Mouse (Mus musculus) MEL (cell line): Measurements from ENCODE around the gene Gbp9. TPM values are rescaled to one million over a fixed set of nuclear protein-coding genes. Genes with fewer than 3 reads are reported as not detected.
"Not testable (repeated sequence)": the region's sequence is repeated elsewhere in the genome, so short reads cannot be mapped to it uniquely, and the experiment has no call there.

Experiments
- DNase-seq: peaks from one replicate; pipeline ENCODE4 v3.0.0; 2011; ENCODE audit warnings: low read depth, low spot score
- H3K27ac ChIP-seq: 2 replicates; pipeline ENCODE4 v1.5.1; 2012; ENCODE audit warnings: low read depth, mild to moderate bottlenecking, control low read depth, low read length, moderate library complexity; ENCODE audit not compliant: control insufficient read depth
- H3K27me3 ChIP-seq, 2 experiments: fragments of 150-350 bp in 1 of 2; sonication (generic) in 1 of 2; 2 replicates each; pipeline ENCODE4 v1.6.1; 2012; ENCODE audit warnings: low read length in 2 of 2, mild to moderate bottlenecking in 2 of 2, improper control_type of control experiment in 1 of 2, moderate library complexity in 1 of 2; ENCODE audit not compliant: insufficient read depth in 2 of 2, control insufficient read depth in 1 of 2
- H3K36me3 ChIP-seq, 2 experiments: 2 replicates each; pipeline ENCODE4 v1.6.1; 2012 to 2014; ENCODE audit warnings: low read length in 2 of 2, improper control_type of control experiment in 1 of 2, inconsistent platforms in 1 of 2, mild to moderate bottlenecking in 1 of 2; ENCODE audit not compliant: insufficient read depth in 2 of 2, control insufficient read depth in 1 of 2
- H3K4me1 ChIP-seq, 2 experiments: fragments of 150-350 bp in 1 of 2; sonication (generic) in 1 of 2; 2 replicates each; pipeline ENCODE4 v1.6.1; 2012; ENCODE audit warnings: low read length in 2 of 2, improper control_type of control experiment in 1 of 2, mild to moderate bottlenecking in 1 of 2; ENCODE audit not compliant: insufficient read depth in 2 of 2, control insufficient read depth in 1 of 2
- H3K4me3 ChIP-seq, 2 experiments: fragments of 150-350 bp in 1 of 2; sonication (generic) in 1 of 2; 2 replicates each; pipeline ENCODE4 v1.5.1; 2012; ENCODE audit warnings: low read depth in 2 of 2, low read length in 2 of 2, mild to moderate bottlenecking in 2 of 2, moderate library complexity in 2 of 2, control low read depth in 1 of 2, improper control_type of control experiment in 1 of 2; ENCODE audit not compliant: control insufficient read depth in 1 of 2, insufficient read depth in 1 of 2
- H3K79me2 ChIP-seq: 2 replicates; pipeline ENCODE4 v1.6.1; 2012; ENCODE audit warnings: mild to moderate bottlenecking, low read length, moderate library complexity; ENCODE audit not compliant: control insufficient read depth, poor library complexity, insufficient read depth
- H3K9ac ChIP-seq: 2 replicates; pipeline ENCODE4 v1.6.1; 2012; ENCODE audit warnings: low read depth, mild to moderate bottlenecking, control low read depth, low read length, moderate library complexity; ENCODE audit not compliant: control insufficient read depth, poor library complexity, severe bottlenecking
- H3K9me3 ChIP-seq: fragments of 150-350 bp; sonication (generic); replicated peaks from 2 replicates; pipeline ENCODE4 v1.6.1; 2012; ENCODE audit warnings: mild to moderate bottlenecking, low read length, improper control_type of control experiment, moderate library complexity; ENCODE audit not compliant: insufficient read depth
- BHLHE40 ChIP-seq: IDR thresholded peaks from 2 replicates; pipeline ENCODE4 v1.6.1; 2012; ENCODE audit warnings: low read depth, mild to moderate bottlenecking, inconsistent platforms, low read length, improper control_type of control experiment, borderline replicate concordance
- CHD1 ChIP-seq: IDR thresholded peaks from 2 replicates; pipeline ENCODE4 v1.6.1; 2012; ENCODE audit warnings: low read depth, mild to moderate bottlenecking, inconsistent platforms, low read length, improper control_type of control experiment
- CHD2 ChIP-seq: IDR thresholded peaks from 2 replicates; pipeline ENCODE4 v1.6.1; 2011; ENCODE audit warnings: low read length, improper control_type of control experiment
- EP300 ChIP-seq, 2 experiments: IDR thresholded peaks; 2 replicates each; pipeline ENCODE4 v1.6.1; 2011; ENCODE audit warnings: improper control_type of control experiment in 2 of 2, low read length in 2 of 2, low read depth in 1 of 2, mild to moderate bottlenecking in 1 of 2
- GATA1 ChIP-seq: IDR thresholded peaks from 2 replicates; pipeline ENCODE4 v1.6.1; 2011; ENCODE audit warnings: low read depth, low read length, improper control_type of control experiment
- HCFC1 ChIP-seq: IDR thresholded peaks from 2 replicates; pipeline ENCODE4 v1.6.1; 2012; ENCODE audit warnings: low read depth, mild to moderate bottlenecking, inconsistent platforms, low read length, improper control_type of control experiment, moderate library complexity
- MAFK ChIP-seq: IDR thresholded peaks from 2 replicates; pipeline ENCODE4 v1.6.1; 2011; ENCODE audit warnings: low read depth, mild to moderate bottlenecking, low read length, improper control_type of control experiment, borderline replicate concordance
- MAX ChIP-seq: IDR thresholded peaks from 2 replicates; pipeline ENCODE4 v1.6.1; 2011; ENCODE audit warnings: low read length, improper control_type of control experiment
- MAZ ChIP-seq: IDR thresholded peaks from 2 replicates; pipeline ENCODE4 v1.6.1; 2012; ENCODE audit warnings: low read depth, mild to moderate bottlenecking, inconsistent platforms, low read length, improper control_type of control experiment
- MEF2A ChIP-seq: IDR thresholded peaks from 2 replicates; pipeline ENCODE4 v1.6.1; 2014; ENCODE audit warnings: low read depth, mild to moderate bottlenecking, inconsistent platforms, low read length, improper control_type of control experiment; ENCODE audit not compliant: poor library complexity, insufficient replicate concordance, severe bottlenecking; ENCODE audit errors: extremely low read depth
- MYB ChIP-seq: IDR thresholded peaks from 2 replicates; pipeline ENCODE4 v1.6.1; 2011; ENCODE audit warnings: mild to moderate bottlenecking, low read depth, low read length, improper control_type of control experiment
- MYC ChIP-seq: IDR thresholded peaks from 2 replicates; pipeline ENCODE4 v1.6.1; 2011; ENCODE audit warnings: low read depth, mild to moderate bottlenecking, low read length, improper control_type of control experiment, moderate library complexity
- NRF1 ChIP-seq: IDR thresholded peaks from 2 replicates; pipeline ENCODE4 v1.6.1; 2014; ENCODE audit warnings: low read depth, mild to moderate bottlenecking, inconsistent platforms, low read length, improper control_type of control experiment, moderate library complexity; ENCODE audit not compliant: poor library complexity, insufficient read depth, severe bottlenecking
- POLR2A ChIP-seq, 2 experiments: IDR thresholded peaks; 2 replicates each; pipeline ENCODE4 v1.6.1; 2011 to 2012; ENCODE audit warnings: low read length in 2 of 2, mild to moderate bottlenecking in 2 of 2, control low read depth in 1 of 2, improper control_type of control experiment in 1 of 2, low read depth in 1 of 2, moderate library complexity in 1 of 2; ENCODE audit not compliant: control insufficient read depth in 1 of 2, insufficient read depth in 1 of 2, poor library complexity in 1 of 2
- POLR2AphosphoS2 ChIP-seq: IDR thresholded peaks from 2 replicates; pipeline ENCODE4 v1.6.1; 2011; ENCODE audit warnings: low read length, improper control_type of control experiment
- RAD21 ChIP-seq: IDR thresholded peaks from 2 replicates; pipeline ENCODE4 v1.6.1; 2011; ENCODE audit warnings: mild to moderate bottlenecking, low read depth, low read length, improper control_type of control experiment
- RCOR1 ChIP-seq: IDR thresholded peaks from 2 replicates; pipeline ENCODE4 v1.6.1; 2012; ENCODE audit warnings: low read depth, mild to moderate bottlenecking, inconsistent platforms, low read length, improper control_type of control experiment
- SMC3 ChIP-seq: IDR thresholded peaks from 2 replicates; pipeline ENCODE4 v1.6.1; 2011; ENCODE audit warnings: low read depth, low read length, improper control_type of control experiment
- TCF12 ChIP-seq: IDR thresholded peaks from 2 replicates; pipeline ENCODE4 v1.6.1; 2014; ENCODE audit warnings: low read depth, mild to moderate bottlenecking, inconsistent platforms, low read length, improper control_type of control experiment, moderate library complexity
- UBTF ChIP-seq: IDR thresholded peaks from 2 replicates; pipeline ENCODE4 v1.6.1; 2012; ENCODE audit warnings: low read depth, mild to moderate bottlenecking, inconsistent platforms, low read length, improper control_type of control experiment, moderate library complexity, borderline replicate concordance; ENCODE audit not compliant: insufficient read depth
- USF2 ChIP-seq, 2 experiments: IDR thresholded peaks; 2 replicates each; pipeline ENCODE4 v1.6.1; 2011 to 2012; ENCODE audit warnings: improper control_type of control experiment in 2 of 2, low read length in 2 of 2, borderline replicate concordance in 1 of 2, inconsistent platforms in 1 of 2, low read depth in 1 of 2, mild to moderate bottlenecking in 1 of 2; ENCODE audit not compliant: insufficient read depth in 1 of 2
- ZKSCAN1 ChIP-seq: IDR thresholded peaks from 2 replicates; pipeline ENCODE4 v1.6.1; 2012; ENCODE audit warnings: low read depth, mild to moderate bottlenecking, inconsistent platforms, low read length, improper control_type of control experiment, moderate library complexity
- ZMIZ1 ChIP-seq: IDR thresholded peaks from 2 replicates; pipeline ENCODE4 v1.6.1; 2012; ENCODE audit warnings: low read depth, mild to moderate bottlenecking, inconsistent platforms, low read length, improper control_type of control experiment, moderate library complexity
- ZNF384 ChIP-seq: IDR thresholded peaks from 2 replicates; pipeline ENCODE4 v1.6.1; 2012; ENCODE audit warnings: low read depth, mild to moderate bottlenecking, inconsistent platforms, low read length, improper control_type of control experiment
- polyA plus RNA-seq, 2 experiments: library from polyadenylated mRNA; stranded (reverse) in 1 of 2; unstranded in 1 of 2; fragments of >175 nt in 1 of 2; fragments of >200 nt in 1 of 2; gene quantifications; 2 replicates each; pipeline versions ENCODE4 v1.2.1 to v1.2.4; 2012; ENCODE audit warnings: low replicate concordance in 2 of 2, low read depth in 1 of 2; ENCODE audit not compliant: insufficient read length in 2 of 2, insufficient read depth in 1 of 2, missing spikeins in 1 of 2
- total RNA-seq: library from RNA; depleted of rRNA; stranded (reverse); fragments of 300-350 nt; gene quantifications from 2 replicates; pipeline ENCODE4 v1.2.3, GENCODE M21; 2012

Gene Gbp9
- total and polyA plus RNA-seq, 3 experiments, result 0.10 to 0.19 TPM; not detected in 1

DNA sequence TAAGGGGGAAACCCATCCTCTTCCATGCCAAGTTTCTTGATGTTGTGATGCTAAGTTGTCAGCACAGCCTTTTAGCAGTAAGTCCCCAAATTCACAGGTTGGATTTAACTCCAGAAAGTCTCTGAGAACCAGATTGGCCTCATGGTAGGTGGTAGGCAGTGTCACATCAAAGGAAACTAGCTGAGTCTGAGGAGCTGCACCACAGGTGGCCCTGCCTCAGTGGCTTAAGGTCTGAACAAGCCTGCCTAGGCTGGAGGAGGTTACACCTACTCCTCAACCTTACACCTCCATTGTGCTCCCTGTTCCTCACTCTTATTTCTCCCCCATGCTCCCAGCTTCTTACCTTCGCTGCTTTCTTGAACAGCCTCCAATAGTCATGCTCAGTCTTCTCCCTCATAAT is 76.0 kb downstream of the Gbp9 start:
- DNase-seq, result no peak
- H3K79me2 ChIP-seq, result no peaks in the 10 kb centered on the region
- no peak overlapping the region for H3K4me3 ChIP-seq
- no peaks in the 10 kb centered on the region for H3K36me3 ChIP-seq
- H3K27ac ChIP-seq, result no peak overlapping the region
- H3K9ac ChIP-seq, result no peak overlapping the region
- H3K9me3 ChIP-seq, result no peaks in the 10 kb centered on the region
- H3K4me1 ChIP-seq, result no peaks in the 10 kb centered on the region
- TF ChIP-seq SMC3 (no peak), MAFK (no peak), GATA1 (no peak), RAD21 (no peak), NRF1 (no peak), BHLHE40 (no peak), MEF2A (no peak), EP300 (IDR thresholded peaks at IDR 0.05; ENCODE audit: low read depth in 1 of 2, low read length in 2 of 2) (no peak), ZNF384 (no peak), USF2 (IDR thresholded peaks at IDR 0.05; ENCODE audit: borderline replicate concordance in 1 of 2, insufficient read depth in 1 of 2, low read depth in 1 of 2, low read length in 2 of 2) (no peak)
- TF ChIP-seq, all 39 proteins: peak for 0
- no peaks in the 10 kb centered on the region for H3K27me3 ChIP-seq

DNA sequence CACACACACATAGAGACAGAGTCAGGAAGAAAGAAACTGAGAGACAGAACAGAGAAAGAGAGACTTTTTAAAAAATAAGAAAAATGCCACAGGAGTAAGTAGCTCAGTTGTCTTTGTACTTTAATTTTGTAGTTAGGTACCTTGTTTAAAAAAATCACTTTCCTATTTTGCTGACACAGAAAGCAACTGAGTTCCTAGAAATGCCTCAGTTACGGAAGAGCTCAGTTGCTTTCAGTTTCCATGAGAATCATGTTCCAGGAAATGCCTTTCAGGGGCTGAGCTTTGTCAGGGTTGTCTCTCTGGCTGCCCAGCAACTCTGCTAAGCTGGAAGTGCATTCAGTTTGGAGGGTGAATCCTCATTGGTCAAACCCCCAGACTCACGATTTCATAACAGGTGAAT is 76.9 kb downstream of the Gbp9 start:
- H3K4me3 ChIP-seq, DNase-seq: not testable (repeated sequence)

DNA sequence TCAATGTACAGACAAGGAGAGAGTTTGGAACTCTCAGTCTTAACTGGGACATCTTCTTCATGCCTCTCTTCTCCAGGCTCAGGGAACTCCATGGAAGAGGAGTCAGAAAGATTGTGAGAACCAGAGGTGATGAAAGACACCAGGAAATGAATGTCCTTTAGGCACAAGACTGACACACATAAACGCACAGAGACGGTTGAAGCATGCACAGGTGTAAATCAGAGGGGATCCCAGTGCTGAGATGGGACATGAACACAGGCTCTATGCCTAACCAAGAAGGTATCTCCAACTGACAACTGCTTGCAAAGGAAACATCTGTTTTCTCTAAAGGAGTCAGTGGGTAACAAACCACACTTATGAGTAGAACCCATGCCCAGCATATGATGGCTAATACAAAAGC is 79.1 kb downstream of the Gbp9 start:
- no peaks in the 10 kb centered on the region for H3K9me3 ChIP-seq
- DNase-seq, result no peak
- no peak overlapping the region for H3K27ac ChIP-seq
- no peak overlapping the region for H3K9ac ChIP-seq
- H3K27me3 ChIP-seq, result no peaks in the 10 kb centered on the region
- no peaks in the 10 kb centered on the region for H3K36me3 ChIP-seq
- TF ChIP-seq MAX, result no peak
- TF ChIP-seq POLR2AphosphoS2, result no peak
- no peak for TF ChIP-seq POLR2A (IDR thresholded peaks at IDR 0.05; ENCODE audit: control insufficient read depth in 1 of 2, insufficient read depth in 1 of 2, low read depth in 1 of 2, low read length in 2 of 2, poor library complexity in 1 of 2)
- TF ChIP-seq CHD1, result no peak
- TF ChIP-seq UBTF, result no peak
- TF ChIP-seq NRF1, result no peak
- no peak for TF ChIP-seq TCF12
- TF ChIP-seq RCOR1, result no peak
- no peak for TF ChIP-seq MYB
- TF ChIP-seq CHD2, result no peak
- TF ChIP-seq USF2 (IDR thresholded peaks at IDR 0.05; ENCODE audit: borderline replicate concordance in 1 of 2, insufficient read depth in 1 of 2, low read depth in 1 of 2, low read length in 2 of 2), result no peak
- TF ChIP-seq ZKSCAN1, result no peak
- TF ChIP-seq MYC, result no peak
- no peak for TF ChIP-seq ZMIZ1
- TF ChIP-seq SMC3, result no peak
- TF ChIP-seq MAZ, result no peak
- no peak for TF ChIP-seq HCFC1
- no peak overlapping the region for H3K4me3 ChIP-seq
- no peaks in the 10 kb centered on the region for H3K4me1 ChIP-seq
- no peaks in the 10 kb centered on the region for H3K79me2 ChIP-seq

More for the DNA sequence above, 76.9 kb downstream of the Gbp9 start:
- H3K9me3 ChIP-seq, H3K79me2 ChIP-seq, H3K9ac ChIP-seq, H3K27ac ChIP-seq, H3K4me1 ChIP-seq, H3K36me3 ChIP-seq, H3K27me3 ChIP-seq: not testable (repeated sequence)
